Mouse (Mus musculus): ENCODE measurements around the gene Chuk.

- TF ChIP-seq GATA1 (IDR thresholded peaks at IDR 0.05; ENCODE audit: low read length): no peak
- TF ChIP-seq TAL1 (IDR thresholded peaks at IDR 0.05; ENCODE audit: low read length): no peak
These were observed 6.4 kb downstream of the Chuk start for GRCm38 (mm10) chr19:44100840-44101239.
